Mouse (Mus musculus) layer of hippocampus, adult 2 months (tissue): ENCODE measurements around the gene Eef1a1. TPM values are rescaled to one million over a fixed set of nuclear protein-coding genes. Genes with fewer than 3 reads are reported as not detected.

Experiments used
- DNase-seq, 2 experiments: peaks; one replicate each; pipeline ENCODE4 v3.0.0; 2022; ENCODE audit warnings: low spot score in 2 of 2
- H3K27ac ChIP-seq: fragments of 200-600 bp; 2 replicates; pipeline ENCODE4 v1.8.1; 2022
- H3K4me3 ChIP-seq: fragments of 200-600 bp; 2 replicates; pipeline ENCODE4 v1.8.1; 2022; ENCODE audit warnings: mild to moderate bottlenecking
- CTCF ChIP-seq: fragments of 200-600 bp; conservative IDR thresholded peaks from 2 replicates; pipeline ENCODE4 v1.8.1; 2022; ENCODE audit warnings: antibody characterized with exemption, mild to moderate bottlenecking, moderate library complexity
- long read RNA-seq, 2 experiments: library from polyadenylated mRNA; stranded (forward); transcript quantifications; one replicate each; pipeline ENCODE4 v2.0.0; 2021; ENCODE audit warnings: borderline mapping rate in 2 of 2
- total RNA-seq, 2 experiments: library from RNA; stranded (reverse); gene quantifications; 2 replicates each; pipeline ENCODE4 v1.2.3; 2021

Eef1a1 gene
- total RNA-seq: 1,000 to 10,000 TPM; 3,119 to 3,317 TPM
- long read RNA-seq, experiment 1, transcript Eef1a1-201 (8 exons, 1,794 nt): major isoform, 165 of 239 reads
- long read RNA-seq, experiment 1, partial matches to known transcripts: 69 of 239 reads
- long read RNA-seq, experiment 1, other reads (novel, unspliced or antisense): 5 of 239 reads
- long read RNA-seq, experiment 2, transcript Eef1a1-201 (8 exons, 1,794 nt): major isoform, 224 of 340 reads
- long read RNA-seq, experiment 2, partial matches to known transcripts: 97 of 340 reads
- long read RNA-seq, experiment 2, other reads (novel, unspliced or antisense): 19 of 340 reads

- TF ChIP-seq CTCF: no peak
- DNase-seq: peak in 1 of 2 experiments; percentile 42
These were observed at the start of gene Eef1a1 for GRCm38 (mm10) chr9:78488890-78489420. Gene Eef1a1, minus strand, starts transcription at chr9:78489151.

GRCm38 (mm10) chr9:78538421-78538820, 49.5 kb upstream of the Eef1a1 start:
- no peak for DNase-seq
- H3K4me3 ChIP-seq: no peak overlapping the region
- H3K27ac ChIP-seq: no peak overlapping the region
- no peak for TF ChIP-seq CTCF

More at GRCm38 (mm10) chr9:78488890-78489420, at the start of gene Eef1a1:
- peak within 1 kb of the TSS; percentile 62 for H3K4me3 ChIP-seq
- peak within 1 kb of the TSS; percentile 84 for H3K27ac ChIP-seq

- no peak overlapping the region for H3K27ac ChIP-seq
- TF ChIP-seq CTCF: no peak
These were observed 48.4 kb upstream of the Eef1a1 start for GRCm38 (mm10) chr9:78537154-78537873.

GRCm38 (mm10) chr9:78534606-78535005, 45.7 kb upstream of the Eef1a1 start:
- H3K27ac ChIP-seq: no peak overlapping the region
- DNase-seq: no peak
- TF ChIP-seq CTCF: no peak
- no peak overlapping the region for H3K4me3 ChIP-seq

More at GRCm38 (mm10) chr9:78537154-78537873, 48.4 kb upstream of the Eef1a1 start:
- no peak overlapping the region for H3K4me3 ChIP-seq
- peak in 1 of 2 experiments; percentile 34 for DNase-seq

GRCm38 (mm10) chr9:78533296-78533935, 44.5 kb upstream of the Eef1a1 start:
- Histone ChIP-seq H3K4me3 (no peak overlapping the region), H3K27ac (no peak overlapping the region)
- no peak for TF ChIP-seq CTCF
- DNase-seq: no peak

GRCm38 (mm10) chr9:78532341-78532819, 43.4 kb upstream of the Eef1a1 start:
- Histone ChIP-seq H3K27ac (no peak overlapping the region), H3K4me3 (no peak overlapping the region)
- no peak for DNase-seq
- no peak for TF ChIP-seq CTCF

GRCm38 (mm10) chr9:78531816-78532215, 42.9 kb upstream of the Eef1a1 start:
- no peak overlapping the region for H3K4me3 ChIP-seq
- no peak for DNase-seq
- no peak overlapping the region for H3K27ac ChIP-seq
- TF ChIP-seq CTCF: no peak

- peak; percentile 89 for TF ChIP-seq CTCF
- Histone ChIP-seq H3K27ac (peak overlapping the region; percentile 77), H3K4me3 (peak overlapping the region; percentile 53)
- DNase-seq: peak; percentile 67 to 83
These were observed 38.9 kb upstream of the Eef1a1 start for GRCm38 (mm10) chr9:78527767-78528381.

GRCm38 (mm10) chr9:78527301-78527761, 38.4 kb upstream of the Eef1a1 start:
- Histone ChIP-seq H3K27ac (peak overlapping the region; percentile 77; the same call in 1 of the 2 replicates), H3K4me3 (peak overlapping the region; percentile 53)
- TF ChIP-seq CTCF: peak; percentile 81
- DNase-seq: peak; percentile 45 to 51

GRCm38 (mm10) chr9:78526206-78526605, 37.3 kb upstream of the Eef1a1 start:
- no peak for DNase-seq
- TF ChIP-seq CTCF: no peak

GRCm38 (mm10) chr9:78525451-78526135, 36.6 kb upstream of the Eef1a1 start:
- Histone ChIP-seq H3K4me3 (no peak overlapping the region), H3K27ac (no peak overlapping the region)
- no peak for TF ChIP-seq CTCF
- no peak for DNase-seq

More at GRCm38 (mm10) chr9:78526206-78526605, 37.3 kb upstream of the Eef1a1 start:
- no peak overlapping the region for H3K27ac ChIP-seq
- no peak overlapping the region for H3K4me3 ChIP-seq

GRCm38 (mm10) chr9:78521689-78522088, 32.7 kb upstream of the Eef1a1 start:
- Histone ChIP-seq H3K4me3 (peak overlapping the region; percentile 54), H3K27ac (no peak overlapping the region)
- no peak for DNase-seq
- peak; percentile 70 for TF ChIP-seq CTCF
